Mouse (Mus musculus) adrenal gland, postnatal 25 days (tissue): ENCODE data around the gene Rxfp4. TPM values are rescaled to one million over a fixed set of nuclear protein-coding genes. Genes with fewer than 3 reads are reported as not detected.

Experiments
- DNase-seq: peaks from one replicate; pipeline ENCODE4 v3.0.0; 2021; ENCODE audit warnings: mixed read lengths
- total RNA-seq: library from RNA; stranded (reverse); gene quantifications from 2 replicates; pipeline ENCODE4 v1.2.3, GENCODE M21; 2021

Gene Rxfp4
- total RNA-seq, 1 experiment from 2014 or later = not detected

GRCm38 (mm10) chr3:88651669-88652618 lies 998 bp downstream of the Rxfp4 start:
- DNase-seq = no peak

- no peak for DNase-seq
Observed at GRCm38 (mm10) chr3:88650713-88651504, 2.0 kb downstream of the Rxfp4 start.

- no peak for DNase-seq
Observed at GRCm38 (mm10) chr3:88649967-88650366, 3.0 kb downstream of the Rxfp4 start.

GRCm38 (mm10) chr3:88649186-88649585 lies 3.8 kb downstream of the Rxfp4 start:
- DNase-seq = no peak

- no peak for DNase-seq
Observed at GRCm38 (mm10) chr3:88648452-88649168, 4.3 kb downstream of the Rxfp4 start.

GRCm38 (mm10) chr3:88647779-88648413 lies 5.0 kb downstream of the Rxfp4 start:
- DNase-seq = no peak

GRCm38 (mm10) chr3:88647076-88647475 lies 5.9 kb downstream of the Rxfp4 start:
- no peak for DNase-seq

- DNase-seq = no peak
Observed at GRCm38 (mm10) chr3:88646426-88646995, 6.4 kb downstream of the Rxfp4 start.

- no peak for DNase-seq
Observed at GRCm38 (mm10) chr3:88645937-88646336, 7.0 kb downstream of the Rxfp4 start.

- DNase-seq = no peak
Observed at GRCm38 (mm10) chr3:88643078-88643477, 9.9 kb downstream of the Rxfp4 start.

- DNase-seq = peak; percentile 55
Observed at GRCm38 (mm10) chr3:88640676-88641075, 12.3 kb downstream of the Rxfp4 start.

GRCm38 (mm10) chr3:88639239-88639638 lies 13.7 kb downstream of the Rxfp4 start:
- DNase-seq = no peak

- no peak for DNase-seq
Observed at GRCm38 (mm10) chr3:88637134-88637533, 15.8 kb downstream of the Rxfp4 start.

GRCm38 (mm10) chr3:88636555-88636986 lies 16.4 kb downstream of the Rxfp4 start:
- no peak for DNase-seq

- no peak for DNase-seq
Observed at GRCm38 (mm10) chr3:88635506-88636275, 17.3 kb downstream of the Rxfp4 start.

- DNase-seq = no peak
Observed at GRCm38 (mm10) chr3:88633056-88633455, 19.9 kb downstream of the Rxfp4 start.

- DNase-seq = no peak
Observed at GRCm38 (mm10) chr3:88631921-88632587, 20.9 kb downstream of the Rxfp4 start.

GRCm38 (mm10) chr3:88630849-88631341 lies 22.0 kb downstream of the Rxfp4 start:
- DNase-seq = no peak

- no peak for DNase-seq
Observed at GRCm38 (mm10) chr3:88630018-88630417, 22.9 kb downstream of the Rxfp4 start.

- DNase-seq = no peak
Observed at GRCm38 (mm10) chr3:88629244-88629643, 23.7 kb downstream of the Rxfp4 start.
